Mouse (Mus musculus): ENCODE data around the gene Cfap70. TPM values are rescaled to one million over a fixed set of nuclear protein-coding genes. Genes with fewer than 3 reads are reported as not detected.

The Cfap70 gene
- total and polyA plus RNA-seq, 3 experiments: 0.11 TPM; not detected in 2

- no peak for TF ChIP-seq ZC3H11A (IDR thresholded peaks at IDR 0.05; ENCODE audit: low read depth, low read length)
- peak; percentile 84 to 87 for TF ChIP-seq POLR2A (IDR thresholded peaks at IDR 0.05; ENCODE audit: control insufficient read depth in 1 of 2, insufficient read depth in 1 of 2, low read depth in 1 of 2, low read length in 2 of 2, poor library complexity in 1 of 2)
- TF ChIP-seq BHLHE40 (IDR thresholded peaks at IDR 0.05; ENCODE audit: borderline replicate concordance, low read depth, low read length): no peak
- peak; percentile 80 for TF ChIP-seq POLR2AphosphoS2 (IDR thresholded peaks at IDR 0.05; ENCODE audit: low read length)
- TF ChIP-seq USF1 (IDR thresholded peaks at IDR 0.05; ENCODE audit: low read depth, low read length): no peak
- TF ChIP-seq EP300 (IDR thresholded peaks at IDR 0.05; ENCODE audit: low read depth in 1 of 2, low read length in 2 of 2): no peak
- peak; percentile 70 for TF ChIP-seq SIN3A (IDR thresholded peaks at IDR 0.05; ENCODE audit: low read length)
- TF ChIP-seq POLR2AphosphoS5 (IDR thresholded peaks at IDR 0.05; ENCODE audit: borderline replicate concordance, low read depth, low read length): no peak
- TF ChIP-seq HCFC1 (IDR thresholded peaks at IDR 0.05; ENCODE audit: low read depth, low read length): peak; percentile 91
- TF ChIP-seq CHD2 (IDR thresholded peaks at IDR 0.05; ENCODE audit: low read length): no peak
- TF ChIP-seq TCF12 (IDR thresholded peaks at IDR 0.05; ENCODE audit: low read depth, low read length): peak; percentile 35; the same call in 1 of the 2 replicates
- no peak for TF ChIP-seq MEF2A (IDR thresholded peaks at IDR 0.05; ENCODE audit: extremely low read depth, insufficient replicate concordance, low read depth, low read length, poor library complexity, severe bottlenecking)
- no peak for TF ChIP-seq JUND (IDR thresholded peaks at IDR 0.05; ENCODE audit: low read depth, low read length)
- TF ChIP-seq TAL1 (IDR thresholded peaks at IDR 0.05; ENCODE audit: low read length): no peak
These were observed 63.4 kb downstream of the Cfap70 start, which contains the start of gene Dnajc9 (continued) for GRCm38 (mm10) chr14:20388441-20389129.

GRCm38 (mm10) chr14:20379753-20380430 is 72.1 kb downstream of the Cfap70 start:
- Histone ChIP-seq H3K4me3 (ENCODE audit: control insufficient read depth in 1 of 2, insufficient read depth in 1 of 2, low read depth in 2 of 2, low read length in 2 of 2) (no peak overlapping the region), H3K4me1 (ENCODE audit: control insufficient read depth in 1 of 2, insufficient read depth in 2 of 2, low read length in 2 of 2) (peaks cover 16 to 17% of the 10 kb centered on the region in 2 experiments), H3K27ac (ENCODE audit: control insufficient read depth, low read depth, low read length) (no peak overlapping the region), H3K9me3 (replicated peaks; ENCODE audit: insufficient read depth, low read length) (no peaks in the 10 kb centered on the region), H3K27me3 (ENCODE audit: control insufficient read depth in 1 of 2, insufficient read depth in 2 of 2, low read length in 2 of 2) (no peaks in the 10 kb centered on the region), H3K36me3 (ENCODE audit: control insufficient read depth in 1 of 2, insufficient read depth in 2 of 2, low read length in 2 of 2) (peaks cover 7 to 32% of the 10 kb centered on the region in 2 experiments), H3K9ac (ENCODE audit: control insufficient read depth, low read depth, low read length, poor library complexity, severe bottlenecking) (no peak overlapping the region), H3K79me2 (ENCODE audit: control insufficient read depth, insufficient read depth, low read length, poor library complexity) (0 out of 2 replicates have a peak, but pooled peaks cover 5% of the 10 kb centered on the region)
- TF ChIP-seq MYC (IDR thresholded peaks at IDR 0.05; ENCODE audit: low read depth, low read length) (peak; percentile 61; the same call in 1 of the 2 replicates), SIN3A (IDR thresholded peaks at IDR 0.05; ENCODE audit: low read length) (peak; percentile 29; the same call in 1 of the 2 replicates), ZNF384 (IDR thresholded peaks at IDR 0.05; ENCODE audit: low read depth, low read length) (no peak), ETS1 (IDR thresholded peaks at IDR 0.05; ENCODE audit: low read depth, low read length) (no peak), MAX (IDR thresholded peaks at IDR 0.05; ENCODE audit: low read length) (peak; percentile 52; the same call in 1 of the 2 replicates), ZC3H11A (IDR thresholded peaks at IDR 0.05; ENCODE audit: low read depth, low read length) (no peak), ELF1 (IDR thresholded peaks at IDR 0.05; ENCODE audit: low read depth, low read length) (0 out of 2 replicates have a peak, but pooled peaks have one; percentile 14), BHLHE40 (IDR thresholded peaks at IDR 0.05; ENCODE audit: borderline replicate concordance, low read depth, low read length) (no peak), MXI1 (IDR thresholded peaks at IDR 0.05; ENCODE audit: low read depth, low read length) (0 out of 2 replicates have a peak, but pooled peaks have one; percentile 26)
- DNase-seq (ENCODE audit: low read depth, low spot score): peak; percentile 44
